Mouse (Mus musculus) lung, adult 2 months (tissue): ENCODE results near the gene Lrrc4b.

Source experiments
- CTCF ChIP-seq: fragments of 200-500 bp; IDR thresholded peaks from 2 replicates; pipeline ENCODE4 v1.5.1; 2011; ENCODE audit warnings: mild to moderate bottlenecking, low read length, control low read depth; ENCODE audit not compliant: insufficient read depth
- POLR2A ChIP-seq: fragments of 200-500 bp; IDR thresholded peaks from 2 replicates; pipeline ENCODE4 v1.6.1; 2011; ENCODE audit warnings: low read depth, mild to moderate bottlenecking, control low read depth, low read length, borderline replicate concordance; ENCODE audit errors: extremely low read depth

- TF ChIP-seq CTCF (no peak), POLR2A (no peak)
Observed at GRCm38 (mm10) chr7:44440479-44440878, 11.7 kb downstream of the Lrrc4b start.
